Mouse (Mus musculus): Measurements from ENCODE around the gene Rbfox3. TPM values are rescaled to one million over a fixed set of nuclear protein-coding genes. Genes with fewer than 3 reads are reported as not detected.

Rbfox3 gene
- polyA plus RNA-seq, 1 experiment from 2014 or later, result 6.9 TPM

- Histone ChIP-seq H3K4me1 (replicated peaks; ENCODE audit: control insufficient read depth, insufficient read depth, low read length) (0 out of 2 replicates have a peak, but pooled peaks cover 2% of the 10 kb centered on the region), H3K9me3 (ENCODE audit: control insufficient read depth, low read length) (no peaks in the 10 kb centered on the region), H3K9ac (ENCODE audit: low read length) (no peak overlapping the region), H3K27ac (ENCODE audit: low read depth, low read length) (no peak overlapping the region), H3K4me2 (ENCODE audit: low read depth, low read length, severe bottlenecking) (no peak overlapping the region), H3K4me3 (ENCODE audit: low read depth, low read length) (no peak overlapping the region), H3K36me3 (ENCODE audit: control insufficient read depth, insufficient read depth, low read length) (no peaks in the 10 kb centered on the region), H3K27me3 (ENCODE audit: control insufficient read depth, insufficient read depth, low read length) (no peaks in the 10 kb centered on the region)
- WGBS, result 90% methylated on average over 9 of the region's 9 CpGs
- no peak for ATAC-seq (replicated peaks; ENCODE audit: low FRiP score)
- no peak for DNase-seq (ENCODE audit: low spot score)
Measured at GRCm38 (mm10) chr11:118528761-118529160, 382.6 kb downstream of the Rbfox3 start.

GRCm38 (mm10) chr11:118525059-118525458 lies 386.3 kb downstream of the Rbfox3 start:
- no peak for ATAC-seq (replicated peaks; ENCODE audit: low FRiP score)
- no peaks in the 10 kb centered on the region for H3K36me3 ChIP-seq (ENCODE audit: control insufficient read depth, insufficient read depth, low read length)
- DNase-seq (ENCODE audit: low spot score), result no peak
- no peaks in the 10 kb centered on the region for H3K9me3 ChIP-seq (ENCODE audit: control insufficient read depth, low read length)
- WGBS, result 64% methylated on average over 11 of the region's 11 CpGs
- no peaks in the 10 kb centered on the region for H3K4me1 ChIP-seq (replicated peaks; ENCODE audit: control insufficient read depth, insufficient read depth, low read length)
- H3K9ac ChIP-seq (ENCODE audit: low read length), result no peak overlapping the region
- H3K4me3 ChIP-seq (ENCODE audit: low read depth, low read length), result no peak overlapping the region
- H3K27me3 ChIP-seq (ENCODE audit: control insufficient read depth, insufficient read depth, low read length), result no peaks in the 10 kb centered on the region; the same call in 1 of the 2 replicates
- no peak overlapping the region for H3K27ac ChIP-seq (ENCODE audit: low read depth, low read length)
- H3K4me2 ChIP-seq (ENCODE audit: low read depth, low read length, severe bottlenecking), result no peak overlapping the region

- no peak overlapping the region for H3K9ac ChIP-seq (ENCODE audit: low read length)
- H3K4me1 ChIP-seq (replicated peaks; ENCODE audit: control insufficient read depth, insufficient read depth, low read length), result no peaks in the 10 kb centered on the region
- H3K36me3 ChIP-seq (ENCODE audit: control insufficient read depth, insufficient read depth, low read length), result no peaks in the 10 kb centered on the region
- DNase-seq (ENCODE audit: low spot score) (no peak), ATAC-seq (replicated peaks; ENCODE audit: low FRiP score) (no peak)
- no peak overlapping the region for H3K27ac ChIP-seq (ENCODE audit: low read depth, low read length)
- no peak overlapping the region for H3K4me2 ChIP-seq (ENCODE audit: low read depth, low read length, severe bottlenecking)
- H3K9me3 ChIP-seq (ENCODE audit: control insufficient read depth, low read length), result no peaks in the 10 kb centered on the region
- H3K4me3 ChIP-seq (ENCODE audit: low read depth, low read length), result no peak overlapping the region
- WGBS, result 83% methylated on average over 4 of the region's 4 CpGs
- H3K27me3 ChIP-seq (ENCODE audit: control insufficient read depth, insufficient read depth, low read length), result no peaks in the 10 kb centered on the region; the same call in 1 of the 2 replicates
Measured at GRCm38 (mm10) chr11:118523496-118524145, 387.8 kb downstream of the Rbfox3 start.

- 92% methylated on average over 2 of the region's 2 CpGs for WGBS
- ATAC-seq (replicated peaks; ENCODE audit: low FRiP score) (no peak), DNase-seq (ENCODE audit: low spot score) (no peak)
- Histone ChIP-seq H3K4me1 (replicated peaks; ENCODE audit: control insufficient read depth, insufficient read depth, low read length) (no peaks in the 10 kb centered on the region), H3K4me3 (ENCODE audit: low read depth, low read length) (no peak overlapping the region), H3K36me3 (ENCODE audit: control insufficient read depth, insufficient read depth, low read length) (no peaks in the 10 kb centered on the region), H3K9me3 (ENCODE audit: control insufficient read depth, low read length) (no peaks in the 10 kb centered on the region), H3K27ac (ENCODE audit: low read depth, low read length) (no peak overlapping the region), H3K9ac (ENCODE audit: low read length) (no peak overlapping the region), H3K27me3 (ENCODE audit: control insufficient read depth, insufficient read depth, low read length) (no peaks in the 10 kb centered on the region; the same call in 1 of the 2 replicates), H3K4me2 (ENCODE audit: low read depth, low read length, severe bottlenecking) (no peak overlapping the region)
Measured at GRCm38 (mm10) chr11:118520932-118521331, 390.5 kb downstream of the Rbfox3 start.

- Histone ChIP-seq H3K9me3 (ENCODE audit: control insufficient read depth, low read length) (no peaks in the 10 kb centered on the region), H3K4me1 (replicated peaks; ENCODE audit: control insufficient read depth, insufficient read depth, low read length) (no peaks in the 10 kb centered on the region), H3K27ac (ENCODE audit: low read depth, low read length) (no peak overlapping the region), H3K9ac (ENCODE audit: low read length) (no peak overlapping the region), H3K4me2 (ENCODE audit: low read depth, low read length, severe bottlenecking) (no peak overlapping the region), H3K4me3 (ENCODE audit: low read depth, low read length) (no peak overlapping the region), H3K27me3 (ENCODE audit: control insufficient read depth, insufficient read depth, low read length) (no peaks in the 10 kb centered on the region; the same call in 1 of the 2 replicates), H3K36me3 (ENCODE audit: control insufficient read depth, insufficient read depth, low read length) (no peaks in the 10 kb centered on the region)
- no peak for ATAC-seq (replicated peaks; ENCODE audit: low FRiP score)
- no peak for DNase-seq (ENCODE audit: low spot score)
- 60% methylated on average over 5 of the region's 5 CpGs for WGBS
Measured at GRCm38 (mm10) chr11:118520251-118520650, 391.1 kb downstream of the Rbfox3 start.

- ATAC-seq (replicated peaks; ENCODE audit: low FRiP score), result no peak
- Histone ChIP-seq H3K27me3 (ENCODE audit: control insufficient read depth, insufficient read depth, low read length) (no peaks in the 10 kb centered on the region; the same call in 1 of the 2 replicates), H3K4me1 (replicated peaks; ENCODE audit: control insufficient read depth, insufficient read depth, low read length) (no peaks in the 10 kb centered on the region), H3K9ac (ENCODE audit: low read length) (no peak overlapping the region), H3K36me3 (ENCODE audit: control insufficient read depth, insufficient read depth, low read length) (no peaks in the 10 kb centered on the region), H3K27ac (ENCODE audit: low read depth, low read length) (no peak overlapping the region), H3K9me3 (ENCODE audit: control insufficient read depth, low read length) (no peaks in the 10 kb centered on the region), H3K4me2 (ENCODE audit: low read depth, low read length, severe bottlenecking) (no peak overlapping the region), H3K4me3 (ENCODE audit: low read depth, low read length) (no peak overlapping the region)
- WGBS, result 78% methylated on average over 7 of the region's 7 CpGs
- no peak for DNase-seq (ENCODE audit: low spot score)
Measured at GRCm38 (mm10) chr11:118518743-118519142, 392.7 kb downstream of the Rbfox3 start.

- Histone ChIP-seq H3K27ac (ENCODE audit: low read depth, low read length) (no peak overlapping the region), H3K4me2 (ENCODE audit: low read depth, low read length, severe bottlenecking) (no peak overlapping the region), H3K9ac (ENCODE audit: low read length) (no peak overlapping the region), H3K4me1 (replicated peaks; ENCODE audit: control insufficient read depth, insufficient read depth, low read length) (no peaks in the 10 kb centered on the region), H3K36me3 (ENCODE audit: control insufficient read depth, insufficient read depth, low read length) (no peaks in the 10 kb centered on the region), H3K9me3 (ENCODE audit: control insufficient read depth, low read length) (no peaks in the 10 kb centered on the region), H3K27me3 (ENCODE audit: control insufficient read depth, insufficient read depth, low read length) (no peaks in the 10 kb centered on the region; the same call in 1 of the 2 replicates), H3K4me3 (ENCODE audit: low read depth, low read length) (no peak overlapping the region)
- DNase-seq (ENCODE audit: low spot score) (no peak), ATAC-seq (replicated peaks; ENCODE audit: low FRiP score) (no peak)
- WGBS, result 90% methylated on average over 7 of the region's 7 CpGs
Measured at GRCm38 (mm10) chr11:118517924-118518323, 393.5 kb downstream of the Rbfox3 start.

GRCm38 (mm10) chr11:118512257-118512910 lies 399.0 kb downstream of the Rbfox3 start:
- Histone ChIP-seq H3K27me3 (ENCODE audit: control insufficient read depth, insufficient read depth, low read length) (no peaks in the 10 kb centered on the region), H3K36me3 (ENCODE audit: control insufficient read depth, insufficient read depth, low read length) (no peaks in the 10 kb centered on the region), H3K4me1 (replicated peaks; ENCODE audit: control insufficient read depth, insufficient read depth, low read length) (no peaks in the 10 kb centered on the region), H3K4me3 (ENCODE audit: low read depth, low read length) (no peak overlapping the region), H3K9me3 (ENCODE audit: control insufficient read depth, low read length) (no peaks in the 10 kb centered on the region), H3K9ac (ENCODE audit: low read length) (no peak overlapping the region), H3K27ac (ENCODE audit: low read depth, low read length) (no peak overlapping the region), H3K4me2 (ENCODE audit: low read depth, low read length, severe bottlenecking) (no peak overlapping the region)
- WGBS, result 60% methylated on average over 15 of the region's 15 CpGs
- ATAC-seq (replicated peaks; ENCODE audit: low FRiP score), result no peak
- DNase-seq (ENCODE audit: low spot score), result no peak

- DNase-seq (ENCODE audit: low spot score), result no peak
- WGBS, result 76% methylated on average over 6 of the region's 6 CpGs
- Histone ChIP-seq H3K4me2 (ENCODE audit: low read depth, low read length, severe bottlenecking) (no peak overlapping the region), H3K9ac (ENCODE audit: low read length) (no peak overlapping the region), H3K27me3 (ENCODE audit: control insufficient read depth, insufficient read depth, low read length) (no peaks in the 10 kb centered on the region), H3K27ac (ENCODE audit: low read depth, low read length) (no peak overlapping the region), H3K9me3 (ENCODE audit: control insufficient read depth, low read length) (no peaks in the 10 kb centered on the region), H3K4me3 (ENCODE audit: low read depth, low read length) (no peak overlapping the region), H3K4me1 (replicated peaks; ENCODE audit: control insufficient read depth, insufficient read depth, low read length) (no peaks in the 10 kb centered on the region), H3K36me3 (ENCODE audit: control insufficient read depth, insufficient read depth, low read length) (no peaks in the 10 kb centered on the region)
- no peak for ATAC-seq (replicated peaks; ENCODE audit: low FRiP score)
Measured at GRCm38 (mm10) chr11:118511851-118512250, 399.5 kb downstream of the Rbfox3 start.

Measured in forebrain, embryonic 11.5 days (tissue).